Mouse (Mus musculus) heart, embryonic 10.5 days (tissue): ENCODE measurements at regions not wholly inside any gene's neighbourhood (a gene's known extent, or its start where the extent isn't known, plus 50 kb on each side); places are given as distances from the start of the nearest gene placed in this dataset.

Source experiments
- DNase-seq: peaks from one replicate; pipeline ENCODE4 v3.0.0-alpha.2; 2017; ENCODE audit warnings: low spot score
- H3K27ac ChIP-seq: fragments of 300-500 bp; sonication (generic); 2 replicates; pipeline ENCODE4 v1.5.1; 2016; ENCODE audit warnings: mild to moderate bottlenecking
- H3K27me3 ChIP-seq: fragments of 300-500 bp; sonication (generic); 2 replicates; pipeline ENCODE4 v1.6.1; 2016; ENCODE audit warnings: mild to moderate bottlenecking; ENCODE audit not compliant: poor library complexity, insufficient read depth, severe bottlenecking
- H3K36me3 ChIP-seq: fragments of 300-500 bp; sonication (generic); 2 replicates; pipeline ENCODE4 v1.6.1; 2016; ENCODE audit warnings: mild to moderate bottlenecking, moderate library complexity
- H3K4me1 ChIP-seq: fragments of 300-500 bp; sonication (generic); 2 replicates; pipeline ENCODE4 v1.6.1; 2016; ENCODE audit warnings: mild to moderate bottlenecking
- H3K4me3 ChIP-seq: fragments of 300-500 bp; sonication (generic); 2 replicates; pipeline ENCODE4 v1.5.1; 2016; ENCODE audit warnings: mild to moderate bottlenecking, moderate library complexity
- H3K9me3 ChIP-seq: fragments of 300-500 bp; sonication (generic); 2 replicates; pipeline ENCODE4 v1.6.1; 2016; ENCODE audit warnings: mild to moderate bottlenecking, moderate library complexity
- WGBS: fragments of 180-500 bp; shearing (Covaris S2); methylation state at CpG from one replicate; pipeline ENCODE4 v1.1.7; 2016; 5-methylcytosine and 5-hydroxymethylcytosine counted together

DNA sequence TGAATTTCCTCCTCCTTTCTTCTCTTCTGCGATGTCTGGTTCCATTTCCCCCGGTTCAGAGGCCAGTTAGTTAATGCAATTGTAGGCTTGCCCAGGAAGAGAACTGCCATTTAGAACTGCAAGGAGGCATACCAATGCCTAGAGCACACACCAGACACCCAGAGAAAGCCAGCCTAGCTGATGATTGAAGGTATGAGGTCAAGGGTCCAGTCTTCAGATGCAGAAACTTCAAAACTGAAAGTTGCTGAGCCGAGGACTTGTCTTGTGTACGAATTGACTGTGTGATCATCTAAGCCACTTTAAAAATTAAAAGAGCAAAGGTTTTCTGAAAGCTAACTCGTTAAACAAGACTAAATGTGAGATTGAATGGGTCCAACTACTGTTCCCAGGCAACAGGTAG lies 542.5 kb upstream of the Map3k7 start:
- Histone ChIP-seq H3K27ac (no peak overlapping the region; the same call in 1 of the 2 replicates), H3K4me1 (peaks cover 13% of the 10 kb centered on the region; the same call in 1 of the 2 replicates), H3K4me3 (no peak overlapping the region), H3K36me3 (no peaks in the 10 kb centered on the region), H3K27me3 (no peaks in the 10 kb centered on the region), H3K9me3 (no peaks in the 10 kb centered on the region)
- DNase-seq = no peak
- 79% methylated on average over 5 of the region's 5 CpGs for WGBS

DNA sequence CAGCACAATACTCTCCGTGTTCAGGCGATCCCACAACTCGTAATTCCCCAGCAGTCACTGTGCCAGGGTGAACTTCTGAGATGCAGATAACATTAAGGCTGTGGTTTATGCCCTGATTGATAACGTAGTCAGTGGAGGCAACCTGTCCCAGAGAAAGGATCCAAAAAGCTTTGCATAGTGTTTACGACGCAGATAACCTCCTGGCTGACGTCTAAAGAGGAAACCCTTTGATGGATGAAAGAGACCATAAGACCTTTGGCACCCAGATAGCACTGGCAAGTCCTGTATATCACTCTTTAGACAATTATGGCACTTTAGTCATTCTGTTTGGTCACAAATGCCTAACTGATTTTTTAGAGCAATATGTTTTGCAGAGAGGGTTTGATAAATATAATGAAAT lies 538.8 kb upstream of the Map3k7 start:
- DNase-seq = no peak
- no peak overlapping the region for H3K4me3 ChIP-seq
- no peaks in the 10 kb centered on the region for H3K27me3 ChIP-seq
- 21% methylated on average over 7 of the region's 7 CpGs for WGBS
- peaks cover 13% of the 10 kb centered on the region; the same call in 1 of the 2 replicates for H3K4me1 ChIP-seq
- no peaks in the 10 kb centered on the region for H3K9me3 ChIP-seq
- no peaks in the 10 kb centered on the region for H3K36me3 ChIP-seq
- H3K27ac ChIP-seq = peak overlapping the region; percentile 49; the same call in 1 of the 2 replicates

- Histone ChIP-seq H3K27ac (peak overlapping the region; percentile 49), H3K4me3 (no peak overlapping the region), H3K4me1 (peaks cover 12% of the 10 kb centered on the region; the same call in 1 of the 2 replicates), H3K9me3 (no peaks in the 10 kb centered on the region), H3K27me3 (no peaks in the 10 kb centered on the region), H3K36me3 (no peaks in the 10 kb centered on the region)
- DNase-seq = no peak
- WGBS = 59% methylated on average over 4 of the region's 4 CpGs
Observed at GRCm38 (mm10) chr4:31425716-31426115, 538.2 kb upstream of the Map3k7 start.

GRCm38 (mm10) chr4:31426169-31427030 lies 537.5 kb upstream of the Map3k7 start:
- Histone ChIP-seq H3K4me1 (peaks cover 9% of the 10 kb centered on the region; the same call in 1 of the 2 replicates), H3K27me3 (no peaks in the 10 kb centered on the region), H3K4me3 (no peak overlapping the region), H3K27ac (peak overlapping the region; percentile 49), H3K36me3 (no peaks in the 10 kb centered on the region), H3K9me3 (no peaks in the 10 kb centered on the region)
- no peak for DNase-seq
- WGBS = 42% methylated on average over 7 of the region's 7 CpGs

DNA sequence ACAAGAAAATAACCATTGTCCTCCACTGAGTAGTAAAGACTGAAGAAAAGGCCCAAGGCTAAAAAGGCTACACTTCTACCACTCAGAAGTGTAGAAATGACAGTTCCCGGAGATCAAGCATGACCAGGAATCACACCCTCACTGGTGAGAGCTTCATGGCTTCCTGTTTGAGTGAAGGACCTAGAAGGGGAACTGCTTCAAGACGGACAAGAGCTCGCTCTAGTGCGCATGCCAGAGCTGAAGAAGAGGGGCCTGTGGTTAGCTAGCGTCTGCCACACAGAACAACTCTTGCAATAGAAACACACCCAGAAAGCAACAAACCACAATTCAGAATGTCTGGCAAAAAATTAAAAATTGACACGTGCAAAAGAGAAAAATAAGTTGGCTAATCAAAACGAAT lies 530.0 kb upstream of the Map3k7 start:
- H3K27me3 ChIP-seq = no peaks in the 10 kb centered on the region
- no peak for DNase-seq
- WGBS = 85% methylated on average over 7 of the region's 7 CpGs
- no peaks in the 10 kb centered on the region for H3K36me3 ChIP-seq
- H3K27ac ChIP-seq = no peak overlapping the region
- no peaks in the 10 kb centered on the region for H3K9me3 ChIP-seq
- H3K4me1 ChIP-seq = no peaks in the 10 kb centered on the region
- no peak overlapping the region for H3K4me3 ChIP-seq

GRCm38 (mm10) chr4:31454898-31455297 lies 509.0 kb upstream of the Map3k7 start:
- 35% methylated on average over 7 of the region's 7 CpGs for WGBS
- Histone ChIP-seq H3K36me3 (no peaks in the 10 kb centered on the region), H3K9me3 (no peaks in the 10 kb centered on the region), H3K27me3 (no peaks in the 10 kb centered on the region), H3K4me3 (no peak overlapping the region), H3K27ac (peak overlapping the region; percentile 17; the same call in 1 of the 2 replicates), H3K4me1 (peaks cover 7% of the 10 kb centered on the region; the same call in 1 of the 2 replicates)
- no peak for DNase-seq

DNA sequence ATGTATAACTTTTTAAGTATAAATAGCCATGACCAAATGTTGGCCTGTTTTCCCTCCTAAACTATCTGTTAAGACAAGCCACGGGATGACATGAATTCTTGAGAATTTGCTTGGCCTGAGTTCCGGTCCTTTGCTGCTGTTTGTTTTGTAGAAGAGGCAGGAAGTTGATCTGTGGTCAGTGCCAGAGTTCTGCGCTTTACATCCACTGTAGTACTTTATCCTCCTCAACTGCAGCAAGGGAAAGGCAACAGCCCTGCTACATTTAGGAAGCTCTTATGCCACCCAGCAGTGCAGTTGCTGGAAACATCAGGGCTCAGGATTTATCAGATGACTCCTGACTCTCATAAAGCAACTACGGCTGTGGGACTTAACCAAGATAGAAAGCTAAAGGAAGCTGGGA lies 508.4 kb upstream of the Map3k7 start:
- Histone ChIP-seq H3K9me3 (no peaks in the 10 kb centered on the region), H3K27ac (peak overlapping the region; percentile 57; the same call in 1 of the 2 replicates), H3K27me3 (no peaks in the 10 kb centered on the region), H3K4me1 (peaks cover 7% of the 10 kb centered on the region; the same call in 1 of the 2 replicates), H3K4me3 (no peak overlapping the region), H3K36me3 (no peaks in the 10 kb centered on the region)
- no peak for DNase-seq
- WGBS = 23% methylated on average over 4 of the region's 4 CpGs

GRCm38 (mm10) chr4:31462456-31462855 lies 501.4 kb upstream of the Map3k7 start:
- WGBS = 76% methylated on average over 4 of the region's 4 CpGs
- Histone ChIP-seq H3K4me1 (no peaks in the 10 kb centered on the region), H3K27ac (no peak overlapping the region), H3K9me3 (no peaks in the 10 kb centered on the region), H3K4me3 (no peak overlapping the region), H3K27me3 (no peaks in the 10 kb centered on the region), H3K36me3 (no peaks in the 10 kb centered on the region)
- DNase-seq = no peak

GRCm38 (mm10) chr4:31463130-31463698 lies 500.7 kb upstream of the Map3k7 start:
- WGBS = 86% methylated on average over 5 of the region's 5 CpGs
- no peaks in the 10 kb centered on the region for H3K36me3 ChIP-seq
- H3K27ac ChIP-seq = no peak overlapping the region
- no peaks in the 10 kb centered on the region for H3K27me3 ChIP-seq
- H3K4me3 ChIP-seq = no peak overlapping the region
- H3K9me3 ChIP-seq = no peaks in the 10 kb centered on the region
- DNase-seq = no peak
- H3K4me1 ChIP-seq = no peaks in the 10 kb centered on the region

DNA sequence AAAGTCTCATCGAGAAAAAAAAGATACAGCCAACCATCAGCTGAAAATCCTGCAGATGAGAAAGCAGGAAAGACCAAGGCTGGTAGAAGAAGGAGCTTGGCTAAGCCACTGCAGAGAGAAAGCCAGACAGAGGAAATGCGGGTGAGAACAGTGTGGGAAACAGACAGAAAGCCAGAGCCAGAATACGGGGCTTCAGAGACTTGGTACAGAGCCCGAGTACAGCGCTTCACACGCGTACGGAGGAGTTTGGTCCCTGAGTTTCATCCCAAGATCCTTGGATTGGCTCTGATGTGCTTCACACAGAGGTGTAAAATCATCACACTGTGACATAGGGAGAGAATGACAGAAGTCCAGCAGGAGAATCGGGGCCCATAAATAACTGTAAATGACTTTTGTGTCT lies 495.6 kb upstream of the Map3k7 start:
- Histone ChIP-seq H3K4me3 (no peak overlapping the region), H3K4me1 (0 out of 2 replicates have a peak, but pooled peaks cover 10% of the 10 kb centered on the region), H3K36me3 (no peaks in the 10 kb centered on the region), H3K27me3 (no peaks in the 10 kb centered on the region), H3K9me3 (no peaks in the 10 kb centered on the region), H3K27ac (peak overlapping the region; percentile 42; the same call in 1 of the 2 replicates)
- 89% methylated on average over 9 of the region's 9 CpGs for WGBS
- DNase-seq = no peak

GRCm38 (mm10) chr4:31469803-31470202 lies 494.1 kb upstream of the Map3k7 start:
- 29% methylated on average over 4 of the region's 4 CpGs for WGBS
- Histone ChIP-seq H3K4me3 (no peak overlapping the region), H3K27me3 (no peaks in the 10 kb centered on the region), H3K36me3 (no peaks in the 10 kb centered on the region), H3K4me1 (0 out of 2 replicates have a peak, but pooled peaks cover 10% of the 10 kb centered on the region), H3K9me3 (no peaks in the 10 kb centered on the region), H3K27ac (0 out of 2 replicates have a peak overlapping the region, but pooled peaks have one; percentile 47)
- DNase-seq = no peak

DNA sequence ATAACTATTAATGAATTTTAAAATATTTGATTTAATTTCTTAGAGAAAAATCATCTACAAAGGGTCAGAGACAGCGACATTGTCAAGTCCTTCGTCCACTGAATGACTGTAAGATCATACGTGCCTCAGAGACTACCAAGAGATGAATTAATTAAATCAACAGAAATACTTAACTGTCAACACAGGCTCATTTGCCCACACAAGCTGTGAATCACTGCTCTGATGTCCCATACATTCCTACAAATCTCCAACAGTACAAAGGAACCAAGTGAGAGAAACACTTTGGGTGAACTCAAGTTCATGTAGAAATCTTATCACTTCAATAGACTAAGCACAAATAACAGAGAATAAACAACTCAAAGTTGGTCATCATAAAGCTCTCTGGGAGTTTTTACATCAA lies 471.4 kb upstream of the Map3k7 start:
- no peak overlapping the region for H3K4me3 ChIP-seq
- H3K4me1 ChIP-seq = no peaks in the 10 kb centered on the region
- 88% methylated on average over 3 of the region's 3 CpGs for WGBS
- no peak for DNase-seq
- no peaks in the 10 kb centered on the region for H3K36me3 ChIP-seq
- no peak overlapping the region for H3K27ac ChIP-seq
- H3K27me3 ChIP-seq = no peaks in the 10 kb centered on the region
- H3K9me3 ChIP-seq = no peaks in the 10 kb centered on the region

DNA sequence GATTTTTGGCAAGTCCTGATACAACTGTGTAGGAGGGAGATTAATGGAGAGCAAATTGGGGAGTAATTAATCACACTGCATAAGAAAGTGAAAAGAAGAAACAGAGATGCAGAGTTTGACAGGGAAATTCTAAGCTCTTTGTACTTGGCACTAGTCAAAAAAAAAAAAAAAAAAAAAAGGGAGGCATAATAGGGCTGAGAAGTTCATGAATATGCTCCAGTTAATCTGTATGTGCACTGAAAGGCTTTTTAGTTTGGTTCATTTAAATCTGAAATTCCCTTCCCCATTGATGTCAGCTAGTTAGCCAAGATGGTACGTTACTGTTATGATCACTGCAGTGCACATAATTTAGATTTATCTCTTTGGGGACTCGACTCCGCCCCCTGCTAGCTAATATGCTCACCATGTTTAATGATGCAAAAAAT lies 470.8 kb upstream of the Map3k7 start:
- Histone ChIP-seq H3K27ac (no peak overlapping the region), H3K27me3 (no peaks in the 10 kb centered on the region), H3K4me3 (no peak overlapping the region), H3K4me1 (no peaks in the 10 kb centered on the region), H3K36me3 (no peaks in the 10 kb centered on the region), H3K9me3 (no peaks in the 10 kb centered on the region)
- no peak for DNase-seq
- WGBS = 85% methylated on average over 3 of the region's 3 CpGs
